9 mouse cellular contexts compared by ENCODE assay signal in genomic region chr5:125675623-125676022, GRCm38 (mm10).
DNase-seq lines count a peak whose midpoint lies in the region; ATAC-seq and TF ChIP-seq lines count a peak whose summit lies in the region.
"Had no signal": no experiment of that assay in that cellular context is flagged by ENCODE, and none has a peak within 500 bp of the region (broad histone marks: within the 10 kb centered on the region; RNA-seq: fewer than 3 reads in every experiment).

No protein-coding gene starts in this region.

- no peak overlapping the region for H3K9ac ChIP-seq in forebrain, embryonic 15.5 days (replicated peaks)
- no peak overlapping the region for H3K9ac ChIP-seq in neural tube, embryonic 15.5 days (replicated peaks)
- H3K9ac ChIP-seq: heart, embryonic 13.5 days had no signal

- no peak for TF ChIP-seq CTCF in gastrocnemius, adult 2 months (IDR thresholded peaks at IDR 0.05)

- intact Hi-C loops in gastrocnemius, adult 2 months (cut with DNase I), result no loop called here

- H3K27me3 ChIP-seq in forebrain, embryonic 15.5 days, result no peaks in the 10 kb centered on the region
- H3K27me3 ChIP-seq in neural tube, embryonic 15.5 days (replicated peaks), result no peaks in the 10 kb centered on the region
- H3K27me3 ChIP-seq: heart, embryonic 13.5 days had no signal

- H3K36me3 ChIP-seq in forebrain, embryonic 15.5 days, result no peaks in the 10 kb centered on the region
- H3K36me3 ChIP-seq in neural tube, embryonic 15.5 days, result no peaks in the 10 kb centered on the region
- H3K36me3 ChIP-seq: heart, embryonic 13.5 days had no signal

- H3K27ac ChIP-seq in forebrain, embryonic 15.5 days (replicated peaks), result peak overlapping the region; percentile 46
- peak overlapping the region; percentile 6; the same call in 1 of the 2 replicates for H3K27ac ChIP-seq in neural tube, embryonic 15.5 days (replicated peaks)
- H3K27ac ChIP-seq in gastrocnemius, adult 2 months, result no peak overlapping the region
- H3K27ac ChIP-seq: heart, embryonic 13.5 days had no signal

- DNase-seq in cerebellum, adult 9-10 months, result peak; percentile 27
- DNase-seq in layer of hippocampus, postnatal 14 days (ENCODE audit: low spot score in 2 of 2), result peak; percentile 69 to 84
- no peak for DNase-seq in urinary bladder, postnatal 10 days (ENCODE audit: low spot score)
- DNase-seq in heart, adult 11 months, result no peak
- no peak for DNase-seq in gastrocnemius, adult 2 months
- DNase-seq in spleen, adult 18-20 months, result no peak

- H3K9me3 ChIP-seq in forebrain, embryonic 15.5 days, result no peaks in the 10 kb centered on the region
- no peaks in the 10 kb centered on the region for H3K9me3 ChIP-seq in neural tube, embryonic 15.5 days (replicated peaks)
- H3K9me3 ChIP-seq: heart, embryonic 13.5 days had no signal

- H3K4me2 ChIP-seq in forebrain, embryonic 15.5 days (replicated peaks), result peak overlapping the region; percentile 33
- peak overlapping the region; percentile 47 for H3K4me2 ChIP-seq in neural tube, embryonic 15.5 days
- H3K4me2 ChIP-seq: heart, embryonic 13.5 days had no signal

- H3K4me3 ChIP-seq in forebrain, embryonic 15.5 days, result 0 out of 2 replicates have a peak overlapping the region, but pooled peaks have one; percentile 2
- 0 out of 2 replicates have a peak overlapping the region, but pooled peaks have one; percentile 6 for H3K4me3 ChIP-seq in neural tube, embryonic 15.5 days (replicated peaks)
- H3K4me3 ChIP-seq in gastrocnemius, adult 2 months, result no peak overlapping the region
- H3K4me3 ChIP-seq: heart, embryonic 13.5 days had no signal

- WGBS in forebrain, embryonic 15.5 days, result 6% methylated on average over 13 of the region's 13 CpGs
- whole genome bisulfite sequencing in neural tube, embryonic 15.5 days, result 17% methylated on average over 13 of the region's 13 CpGs

- peak; percentile 84 for ATAC-seq in forebrain, embryonic 15.5 days (replicated peaks)
- peak; percentile 87 for ATAC-seq in neural tube, embryonic 15.5 days (ENCODE audit: low FRiP score)

- H3K4me1 ChIP-seq in forebrain, embryonic 15.5 days, result peaks cover 25% of the 10 kb centered on the region
- peaks cover 10% of the 10 kb centered on the region for H3K4me1 ChIP-seq in neural tube, embryonic 15.5 days
- H3K4me1 ChIP-seq: heart, embryonic 13.5 days had no signal

Comparison
In these comparisons a context has a peak if more than half of its experiments do, and no peak if none do; other contexts are left out.
1. DNase-seq: peak in cerebellum, adult 9-10 months (single experiment) and layer of hippocampus, postnatal 14 days (2 of 2); none in urinary bladder, postnatal 10 days (single experiment), heart, adult 11 months (single experiment), gastrocnemius, adult 2 months (single experiment) and spleen, adult 18-20 months (0 of 2).